Mouse (Mus musculus) cerebellum, adult 11-12 months (tissue): Measurements from ENCODE around the gene Wdr20.
A peak's percentile ranks its signal among the peaks of the same experiment; 100 is the strongest.
"Not testable (repeated sequence)": the region's sequence is repeated elsewhere in the genome, so short reads cannot be mapped to it uniquely, and the experiment has no call there.

Source experiments
- DNase-seq: peaks from one replicate; pipeline ENCODE4 v3.0.0; 2022

The Wdr20 gene

DNA sequence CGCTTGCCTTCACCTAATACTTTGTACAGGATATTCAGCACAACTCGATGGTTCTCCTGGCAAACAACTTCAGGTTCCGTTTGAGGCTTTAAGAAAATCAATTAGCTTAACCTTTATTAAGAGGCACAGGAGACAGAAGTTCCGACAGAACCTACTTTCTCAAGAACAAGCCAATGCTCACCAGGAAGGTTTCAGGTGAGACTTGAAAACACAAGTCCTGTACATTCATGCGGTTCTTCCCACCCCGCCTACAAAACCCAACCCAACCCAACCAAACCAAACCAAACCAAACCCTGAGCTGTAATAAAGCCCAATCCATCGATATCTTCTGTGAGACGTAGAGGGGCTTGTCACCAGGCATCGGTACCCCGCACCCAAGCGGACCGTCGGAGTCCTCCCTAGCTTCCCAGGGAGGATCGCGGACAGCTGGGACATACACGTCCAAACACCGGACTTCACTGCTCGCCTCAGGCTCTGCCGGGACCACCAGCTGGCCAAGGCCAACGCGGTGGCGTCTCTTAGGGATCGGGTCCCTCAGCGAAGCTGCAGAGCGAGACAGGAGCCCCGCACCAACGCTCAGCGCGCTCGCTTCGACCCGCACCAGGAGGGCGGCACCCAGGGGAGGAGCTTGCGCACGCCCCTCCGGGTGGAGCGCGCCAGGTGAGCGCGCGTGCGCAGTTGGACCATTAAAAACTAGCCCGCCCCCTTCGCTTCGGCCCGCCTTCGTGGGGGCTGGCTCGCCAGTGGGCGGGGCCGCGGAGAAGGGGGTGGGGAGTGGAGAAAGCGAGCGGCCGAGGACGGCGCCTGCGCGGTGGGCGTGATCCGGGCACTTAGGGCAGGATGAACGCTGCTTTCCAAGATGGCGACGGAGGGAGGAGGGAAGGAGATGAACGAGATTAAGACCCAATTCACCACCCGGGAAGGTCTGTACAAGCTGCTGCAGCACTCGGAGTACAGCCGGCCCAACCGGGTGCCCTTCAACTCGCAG, at the start of gene Wdr20:
Wdr20 (plus strand) TSS at position 775 of the 988 bp plus-strand sequence.
- DNase-seq: peak; percentile 97

DNA sequence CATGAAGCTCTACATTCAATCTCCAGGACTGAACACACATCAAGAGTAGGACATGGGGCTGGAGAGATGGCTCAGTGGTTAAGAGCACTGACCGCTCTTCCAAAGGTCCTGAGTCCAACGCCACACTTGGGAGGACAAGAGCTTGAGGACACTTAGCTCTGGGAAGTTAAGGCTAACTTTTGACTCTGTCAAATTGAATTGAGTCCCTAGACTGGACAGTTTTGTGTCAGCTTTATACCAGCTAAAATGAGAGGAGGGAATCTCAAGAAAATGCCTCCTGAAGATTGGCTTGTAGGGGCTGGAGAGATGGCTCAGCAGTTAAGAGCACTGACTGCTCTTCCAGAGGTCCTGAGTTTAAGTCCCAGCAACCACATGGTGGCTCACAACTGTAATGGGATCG, 48.8 kb upstream of the Wdr20 start:
- DNase-seq: not testable (repeated sequence)

DNA sequence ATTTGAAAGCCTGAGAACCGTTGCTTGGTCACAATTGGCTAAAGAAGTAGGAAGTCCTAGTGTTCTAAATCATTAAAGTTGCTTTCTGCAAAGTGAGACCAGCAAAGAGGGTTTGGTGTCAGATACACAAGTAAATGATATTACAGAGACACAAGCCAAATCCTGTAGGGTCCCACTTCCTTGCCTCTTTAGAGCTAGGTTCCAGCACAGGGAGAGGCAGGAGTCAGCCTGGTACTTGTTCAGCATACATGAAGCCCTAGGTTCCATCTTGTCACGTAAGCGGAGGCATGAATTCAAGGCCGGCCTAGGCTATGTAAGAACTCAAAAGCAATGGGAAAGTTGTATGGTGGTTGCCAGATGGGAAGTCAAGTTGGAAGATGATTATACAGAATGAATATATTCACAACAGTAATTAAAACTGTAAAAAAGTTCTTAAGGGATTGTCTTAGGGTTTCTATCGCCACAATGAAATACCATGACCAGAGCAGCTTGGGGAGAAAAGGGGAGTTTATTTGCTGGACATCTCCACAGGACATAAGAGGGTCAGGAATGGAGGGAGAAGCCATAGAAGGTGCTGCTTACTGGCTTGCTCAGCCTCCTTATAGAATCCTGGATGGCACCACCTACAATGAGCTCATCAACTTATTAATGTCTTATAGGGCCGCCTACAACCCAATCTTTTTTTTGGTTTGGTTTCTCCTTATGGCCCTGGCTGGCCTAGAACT, 47.7 kb upstream of the Wdr20 start:
- DNase-seq: no peak

DNA sequence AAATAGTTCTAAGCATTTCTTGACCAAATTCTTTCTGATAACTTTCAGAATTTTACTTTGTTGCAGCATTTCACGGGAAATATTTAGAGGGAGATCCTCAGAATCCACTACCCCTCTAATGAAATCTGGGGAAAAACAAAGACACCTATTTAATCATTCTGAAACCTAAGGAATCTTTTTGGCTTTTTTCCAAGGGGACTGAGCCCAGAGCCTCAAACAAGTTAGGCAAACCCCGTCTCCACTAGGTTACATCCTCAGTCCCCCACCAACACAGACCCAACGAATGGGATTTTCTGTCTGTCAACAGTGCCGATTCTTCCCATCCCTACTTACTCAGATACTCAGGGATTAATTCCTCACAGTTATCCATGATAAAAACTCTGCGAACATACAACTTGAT, 44.4 kb upstream of the Wdr20 start:
- DNase-seq: not testable (repeated sequence)

DNA sequence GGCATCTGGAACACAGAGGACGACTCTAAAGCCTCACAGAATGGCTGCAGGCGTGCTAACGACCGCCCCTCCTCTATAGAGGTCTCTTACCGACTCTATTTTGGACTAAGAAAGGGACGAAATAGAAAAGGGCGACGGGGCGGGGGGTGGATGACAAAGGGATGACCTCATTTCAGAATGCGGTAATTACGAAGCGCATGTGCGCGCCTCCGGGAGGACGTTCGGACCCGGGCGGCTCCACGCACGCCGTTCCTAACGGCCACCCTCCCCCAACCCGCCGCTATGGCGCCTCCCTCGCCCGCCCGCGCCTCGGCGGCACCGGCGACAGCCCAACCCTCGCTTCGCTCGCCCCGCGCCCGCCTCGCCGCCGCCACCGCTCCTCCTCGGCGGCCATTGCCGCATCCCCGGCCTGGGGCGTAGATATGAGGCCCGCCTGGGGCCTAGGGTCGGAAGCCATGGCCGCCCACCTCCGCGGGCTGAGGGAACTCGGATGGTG, 42.0 kb upstream of the Wdr20 start:
- peak; percentile 80 for DNase-seq

DNA sequence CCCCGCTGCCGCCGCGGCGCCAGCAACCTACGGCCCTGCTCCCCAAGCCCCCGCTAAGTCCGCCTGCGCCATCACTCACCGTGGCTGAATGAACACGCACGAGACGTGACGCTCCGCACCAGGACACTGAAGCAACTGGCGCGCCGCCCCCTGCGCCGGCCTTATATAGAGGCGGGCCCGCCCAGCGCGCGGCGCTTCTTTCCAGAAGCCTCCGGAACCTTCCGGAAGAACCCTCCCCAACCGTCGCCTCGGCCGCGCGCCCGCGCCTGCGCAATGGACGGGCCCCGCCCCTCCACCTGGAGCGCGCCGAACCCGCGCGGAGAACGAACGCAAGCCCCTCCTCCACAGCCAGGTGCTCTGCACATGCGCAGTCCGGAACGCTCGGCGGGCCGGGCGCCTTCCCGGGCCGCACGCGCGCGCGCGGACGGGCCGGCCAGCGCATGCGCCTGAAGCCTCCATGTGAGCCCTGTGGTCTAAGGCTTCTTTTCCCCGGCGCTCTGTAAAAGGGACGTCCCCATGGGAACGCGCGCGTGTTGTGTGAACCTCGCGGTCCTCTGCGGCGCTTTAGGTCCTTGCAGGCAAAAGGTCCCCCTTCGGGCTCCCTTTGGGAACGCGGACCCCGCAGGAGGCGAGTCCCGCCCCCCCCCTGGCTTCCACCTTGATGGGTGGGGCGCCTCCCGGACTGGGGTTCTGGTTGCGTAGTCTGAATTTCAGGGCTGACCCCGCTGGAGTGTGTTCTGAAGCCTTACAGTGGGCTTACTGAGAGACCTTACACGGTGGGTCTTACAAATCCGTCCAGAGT, 41.4 kb upstream of the Wdr20 start:
- peak; percentile 99 for DNase-seq

DNA sequence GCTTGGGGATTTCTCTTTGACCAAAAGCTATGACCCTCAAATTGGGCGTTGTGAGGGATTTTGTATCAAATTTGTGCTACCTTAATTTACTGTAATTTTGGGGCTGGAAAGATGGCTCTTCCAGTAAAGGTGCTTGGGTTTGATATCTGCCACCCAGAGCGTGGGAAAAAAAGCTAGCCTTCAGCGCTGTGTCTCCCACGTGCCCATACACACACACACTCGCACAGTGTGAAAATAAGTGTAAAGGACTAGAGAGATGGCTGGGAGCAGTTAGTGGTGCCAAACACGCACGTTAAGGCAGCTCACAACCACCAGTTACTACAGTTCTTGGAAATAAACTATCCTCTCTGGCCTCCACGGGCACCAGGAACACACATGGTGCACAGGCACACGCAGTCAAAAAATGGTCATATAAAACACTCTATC, 40.8 kb upstream of the Wdr20 start:
- peak; percentile 43 for DNase-seq

DNA sequence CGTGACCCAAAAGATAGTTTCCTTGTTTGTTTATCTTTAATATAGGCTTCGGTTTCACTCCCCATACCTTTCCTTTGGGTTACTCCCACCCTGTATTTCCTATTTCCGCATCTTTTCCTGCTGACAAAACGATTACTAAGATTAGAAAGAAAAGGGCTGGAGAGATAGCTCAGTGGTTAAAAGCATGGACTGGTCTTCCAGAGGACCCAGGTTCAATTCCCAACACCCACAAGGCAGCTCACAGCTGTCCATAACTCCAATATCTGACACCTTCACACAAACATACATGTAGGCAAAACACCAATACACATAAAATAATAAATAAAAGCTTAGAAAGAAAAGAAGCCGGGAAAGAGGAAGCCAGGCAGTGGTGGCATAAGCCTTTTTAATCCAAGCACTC, 40.3 kb upstream of the Wdr20 start:
- no peak for DNase-seq

DNA sequence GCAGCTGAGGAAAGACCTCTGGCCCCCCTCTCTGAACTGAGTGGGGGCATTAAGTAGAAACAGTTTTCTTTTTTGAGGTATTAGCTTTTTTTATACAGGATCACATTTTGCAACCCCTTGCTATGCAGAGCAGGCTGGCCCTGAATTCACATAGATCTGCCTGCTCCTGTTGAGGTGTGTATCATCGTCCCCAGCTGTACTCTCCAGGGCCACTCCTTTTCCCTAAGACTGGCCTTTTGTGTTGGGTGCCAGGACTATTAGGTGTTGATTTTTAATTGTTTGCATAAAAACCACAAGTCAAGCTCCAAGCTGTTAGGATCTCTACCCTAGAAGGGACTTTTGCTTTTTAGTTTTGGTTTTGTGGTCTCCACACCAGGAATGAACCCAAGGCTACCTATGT, 39.7 kb upstream of the Wdr20 start:
- DNase-seq: no peak

DNA sequence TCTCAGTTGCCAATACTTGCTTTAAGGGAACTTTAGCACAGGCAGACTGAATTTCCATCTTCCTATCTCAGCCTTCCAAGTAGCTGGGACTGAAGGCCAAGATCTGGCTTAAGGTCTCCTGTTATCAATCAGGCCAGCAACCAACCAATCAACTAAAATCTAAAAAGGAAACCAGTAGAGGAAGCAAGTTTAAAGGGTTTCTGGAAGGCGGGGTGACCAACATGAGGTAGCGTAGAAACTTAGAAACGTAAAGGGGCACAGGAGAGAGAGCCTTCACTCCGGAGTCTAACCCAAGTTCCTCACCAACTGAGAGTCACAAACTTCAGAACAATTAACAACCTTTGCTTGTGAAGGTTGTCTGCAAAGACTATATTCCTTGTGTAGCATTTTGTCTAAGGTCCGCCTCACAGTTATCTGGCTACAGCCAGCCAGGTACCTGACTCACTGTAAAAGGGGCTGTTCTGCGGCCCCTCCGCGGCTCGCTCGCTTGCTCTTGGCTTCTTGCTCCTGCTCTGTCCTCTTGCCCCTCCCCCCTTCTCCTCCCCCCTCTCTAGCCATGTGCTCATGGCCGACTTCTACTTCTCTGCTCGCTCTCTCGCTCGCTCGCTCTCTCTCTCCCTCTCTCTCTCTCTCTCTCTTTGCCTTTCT, 39.1 kb upstream of the Wdr20 start:
- peak; percentile 16 for DNase-seq

DNA sequence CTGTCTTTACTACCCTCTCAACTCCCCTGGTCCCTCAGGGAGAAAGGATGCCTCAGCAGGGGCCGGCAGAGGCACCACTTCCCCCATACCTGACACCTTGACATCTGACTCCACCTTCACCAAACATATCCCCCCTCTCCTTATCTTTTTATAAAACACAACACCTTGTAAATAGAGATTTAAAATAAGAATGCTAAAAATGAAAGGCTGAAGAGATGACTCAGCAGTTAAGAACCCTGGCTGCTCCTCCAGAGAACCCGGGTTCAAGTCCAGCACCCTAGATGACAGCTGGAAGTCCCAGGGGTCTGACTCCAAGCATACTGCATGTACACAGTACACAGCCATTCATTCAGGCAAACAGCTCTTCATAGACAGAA, 38.6 kb upstream of the Wdr20 start:
- no peak for DNase-seq

DNA sequence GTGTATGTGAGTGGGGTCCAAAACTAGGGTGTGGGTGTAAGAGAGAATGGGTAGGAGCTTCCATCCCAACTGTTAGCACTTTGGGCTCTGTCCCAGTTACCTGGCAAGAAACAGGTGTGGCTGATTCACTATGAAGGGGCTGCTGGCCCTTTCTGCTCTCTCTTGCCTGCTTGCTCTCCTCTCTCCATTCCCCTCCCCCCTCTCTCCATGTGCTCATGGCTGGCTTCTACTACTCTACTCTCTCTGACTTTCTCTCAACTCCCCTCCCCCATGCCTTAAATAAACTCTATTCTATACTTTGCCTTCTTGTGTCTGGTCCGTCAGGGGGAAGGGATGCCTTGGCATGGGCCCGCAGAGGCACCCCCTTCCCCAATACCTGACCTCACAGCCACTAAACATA, 37.0 kb upstream of the Wdr20 start:
- peak; percentile 11 for DNase-seq

DNA sequence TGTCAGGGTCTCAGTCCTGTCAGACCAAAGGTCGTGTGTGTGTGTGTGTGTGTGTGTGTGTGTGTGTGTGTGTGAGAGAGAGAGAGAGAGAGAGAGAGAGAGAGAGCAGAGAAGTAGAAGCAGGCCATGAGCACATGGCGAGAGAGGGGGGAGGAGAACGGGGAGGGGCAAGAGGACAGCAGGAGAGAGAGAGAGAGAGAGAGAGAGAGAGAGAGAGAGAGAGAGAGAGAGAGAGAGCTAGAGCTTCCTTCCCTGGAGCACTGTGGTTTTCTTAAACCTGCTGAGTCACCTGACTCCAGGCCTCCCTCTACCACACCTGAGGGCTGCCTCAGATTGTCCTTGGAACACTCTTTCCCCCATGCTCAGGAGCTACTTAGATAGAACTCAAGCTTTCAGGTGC, 36.4 kb upstream of the Wdr20 start:
- DNase-seq: not testable (repeated sequence)

DNA sequence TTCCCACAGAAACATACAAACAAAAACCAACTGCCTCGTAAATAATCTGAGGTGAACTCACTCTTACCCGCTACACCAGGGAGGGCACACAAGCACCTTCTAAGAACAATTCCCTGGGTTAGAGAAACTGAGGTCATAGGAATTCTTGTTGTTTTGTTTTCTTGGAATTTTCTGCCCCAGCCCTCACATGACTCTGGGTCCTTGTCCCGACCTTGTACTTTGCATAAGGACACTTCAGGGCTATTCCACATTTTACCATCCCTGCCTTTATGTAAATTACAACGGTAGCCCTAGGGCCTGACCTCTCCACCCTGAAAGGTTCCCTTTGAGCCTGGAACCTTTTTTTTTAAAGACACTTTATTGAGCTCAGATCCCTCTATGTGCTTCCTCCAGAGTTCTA, 35.2 kb upstream of the Wdr20 start, which contains the start of gene Hsp90aa1:
Hsp90aa1 (minus strand) TSS at position 173 of the 400 bp plus-strand sequence.
- DNase-seq: no peak

DNA sequence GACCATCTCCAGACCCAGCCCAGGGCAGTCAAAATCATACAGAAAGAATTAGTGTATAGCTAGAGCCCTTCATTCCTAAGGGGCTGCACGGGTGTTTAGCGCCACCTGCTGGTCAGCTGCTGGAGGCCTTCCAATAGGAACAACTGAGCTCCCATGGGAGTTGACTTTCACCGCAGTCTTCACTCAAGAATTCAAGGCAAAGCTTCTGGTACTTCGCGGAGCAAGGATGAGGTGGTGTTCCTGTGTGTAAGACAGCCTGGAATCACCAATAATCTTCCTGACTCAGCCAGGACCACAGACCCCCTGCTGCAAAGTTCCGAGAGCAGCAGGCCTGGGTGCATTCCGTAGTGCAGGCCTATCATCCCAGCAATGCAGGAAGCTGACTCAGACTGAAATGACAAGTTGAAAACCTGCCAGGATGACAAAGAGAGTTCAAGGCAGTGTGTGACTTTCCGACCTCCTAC, 34.7 kb upstream of the Wdr20 start:
- DNase-seq: peak; percentile 67

DNA sequence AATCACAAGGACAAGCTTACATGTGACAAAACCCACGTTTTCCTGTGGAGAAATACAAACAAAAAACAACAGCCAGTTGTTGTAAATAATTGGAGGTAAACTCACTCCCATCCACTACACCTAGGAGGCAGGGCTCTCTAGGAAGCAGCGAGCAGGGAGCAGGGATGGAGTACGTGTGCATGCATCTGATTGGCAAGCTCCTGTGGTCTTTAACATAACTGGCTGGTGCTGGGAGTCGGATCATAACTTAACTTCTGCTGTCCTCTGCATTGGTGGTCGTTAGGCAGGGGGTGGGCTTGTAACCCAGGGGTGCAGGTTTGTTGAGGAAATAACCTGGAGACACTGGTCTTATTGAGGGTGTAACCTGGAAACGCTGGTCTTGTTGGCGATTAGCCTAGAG, 34.1 kb upstream of the Wdr20 start:
- peak; percentile 13 for DNase-seq

DNA sequence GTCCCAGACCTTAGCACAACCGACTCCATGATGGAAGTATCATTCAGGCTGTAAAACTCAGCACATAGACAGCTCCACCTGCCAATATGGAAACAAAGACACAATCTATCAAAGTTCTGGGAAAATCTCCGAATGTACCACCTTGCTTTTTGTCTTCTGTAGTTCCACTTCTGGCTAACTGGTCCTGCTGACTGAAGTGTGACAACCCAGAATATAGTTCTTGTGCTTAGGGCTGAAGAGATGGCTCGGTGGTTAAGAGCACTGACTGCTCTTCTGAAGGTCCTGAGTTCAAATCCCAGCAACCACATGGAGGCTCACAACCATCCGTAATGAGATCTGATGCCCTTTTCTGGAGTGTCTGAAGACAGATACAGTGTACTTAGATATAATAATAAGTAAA, 32.3 kb upstream of the Wdr20 start:
- not testable (repeated sequence) for DNase-seq

DNA sequence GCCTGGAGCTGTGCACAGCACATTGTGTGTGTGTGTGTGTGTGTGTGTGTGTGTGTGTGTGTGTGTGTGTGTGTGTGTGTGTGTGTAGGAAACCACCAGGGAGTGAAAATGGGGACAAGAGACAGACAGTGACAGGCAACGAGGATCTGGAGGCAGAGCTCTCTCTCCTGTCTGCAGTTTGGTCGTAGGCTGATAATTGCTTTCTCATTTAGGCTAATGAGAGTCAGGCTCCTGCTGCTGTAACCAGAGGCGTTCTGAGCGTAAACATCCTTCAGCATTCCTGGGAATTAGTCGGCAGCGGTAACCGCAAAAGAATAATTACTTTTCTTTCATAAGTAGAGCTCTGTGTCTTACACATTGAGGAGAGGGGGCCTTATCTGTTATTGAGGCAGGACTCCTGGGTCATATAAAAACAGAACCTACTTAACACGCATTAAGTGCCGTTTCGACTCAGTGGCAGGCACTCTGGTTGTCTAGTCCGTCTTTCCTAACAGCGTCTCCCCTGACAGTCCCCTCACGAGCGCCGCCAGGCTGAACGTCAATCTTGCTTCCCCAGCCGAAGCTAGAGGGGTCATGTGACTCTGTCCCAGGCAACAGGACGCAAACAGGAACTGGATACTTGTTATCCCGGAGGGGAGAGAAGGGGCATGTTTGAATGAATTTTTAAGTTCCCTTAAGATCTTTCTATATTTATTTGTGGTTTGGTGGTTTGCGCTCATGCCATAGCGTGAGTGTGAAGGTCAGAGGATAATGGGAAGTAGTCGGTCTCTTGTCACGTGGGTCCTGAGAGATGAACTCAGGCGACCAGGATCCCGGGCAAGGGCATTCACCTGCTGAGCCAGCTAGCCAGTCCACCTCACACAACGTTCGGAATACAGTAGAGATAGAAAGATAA, 31.2 kb upstream of the Wdr20 start:
- DNase-seq: peak; percentile 34

DNA sequence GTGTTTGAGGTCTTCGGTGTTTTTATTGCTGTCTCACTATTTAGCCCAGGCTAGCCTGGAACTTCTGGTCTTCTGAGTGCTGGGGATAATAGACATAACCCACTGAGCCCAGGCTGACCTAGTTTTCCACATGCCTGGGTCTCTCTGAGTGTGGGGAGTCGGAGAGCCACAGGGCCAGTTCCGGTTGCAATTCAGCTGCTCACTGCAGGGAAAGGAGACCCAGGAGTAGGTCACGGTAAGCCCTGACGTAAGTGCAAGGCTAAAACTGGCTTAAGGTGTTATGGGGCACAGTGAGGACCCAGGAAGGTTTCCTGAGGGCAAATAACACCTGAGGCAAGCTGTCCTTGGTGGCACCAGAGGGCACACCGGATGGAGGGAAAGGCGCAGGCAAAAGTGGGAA, 30.3 kb upstream of the Wdr20 start:
- no peak for DNase-seq

DNA sequence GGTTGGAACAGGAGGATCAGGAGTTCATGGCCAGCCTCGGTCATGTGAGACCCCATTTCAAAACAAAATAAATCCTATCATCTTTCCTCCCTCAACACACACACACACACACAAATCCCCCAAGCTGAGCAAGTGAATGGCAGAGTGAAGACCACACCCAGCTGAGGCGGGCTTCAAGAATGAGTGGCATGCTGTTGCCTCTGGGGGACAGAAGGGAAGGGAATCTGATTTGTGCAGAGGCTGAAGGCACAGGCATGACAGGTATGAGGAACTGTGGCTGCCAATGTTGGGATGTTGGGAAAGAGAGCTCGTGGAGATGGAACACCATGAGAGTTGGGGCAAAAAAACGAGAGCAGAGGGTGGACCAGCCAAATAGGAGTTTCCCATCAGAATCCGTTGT, 26.5 kb upstream of the Wdr20 start:
- no peak for DNase-seq

DNA sequence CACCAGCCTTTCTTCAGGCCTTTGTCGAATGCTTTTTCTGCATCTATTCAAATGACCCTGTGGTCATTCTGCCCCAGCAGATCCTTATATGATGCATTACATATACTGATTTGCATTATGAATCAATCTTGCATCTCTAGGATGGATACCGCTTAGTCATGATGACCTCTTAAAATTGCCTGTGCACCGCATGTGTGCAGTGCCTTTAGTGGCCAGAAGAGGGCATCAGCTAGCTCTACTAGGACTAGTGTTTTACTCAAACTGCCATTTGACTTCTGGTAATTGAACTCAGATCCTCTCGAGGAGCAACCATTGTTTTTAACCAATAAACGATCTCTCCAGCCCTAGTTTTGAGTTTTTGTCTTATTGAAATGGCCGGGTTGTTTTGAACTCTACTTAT, 24.0 kb upstream of the Wdr20 start:
- no peak for DNase-seq
